Mouse (Mus musculus): ENCODE data around the gene Rerg.
A peak's percentile ranks its signal among the peaks of the same experiment; 100 is the strongest.

The Rerg gene

GRCm38 (mm10) chr6:137131794-137132193 lies 38.5 kb downstream of the Rerg start:
- DNase-seq (ENCODE audit: low spot score in 2 of 2), result no peak

- no peak for DNase-seq (ENCODE audit: low spot score in 2 of 2)
Observed at GRCm38 (mm10) chr6:137131349-137131748, 38.9 kb downstream of the Rerg start.

GRCm38 (mm10) chr6:137126861-137127260 lies 43.4 kb downstream of the Rerg start:
- DNase-seq (ENCODE audit: low spot score in 2 of 2), result no peak

GRCm38 (mm10) chr6:137126224-137126623 lies 44.1 kb downstream of the Rerg start:
- DNase-seq (ENCODE audit: low spot score in 2 of 2), result no peak

GRCm38 (mm10) chr6:137125433-137125832 lies 44.9 kb downstream of the Rerg start:
- no peak for DNase-seq (ENCODE audit: low spot score in 2 of 2)

DNA sequence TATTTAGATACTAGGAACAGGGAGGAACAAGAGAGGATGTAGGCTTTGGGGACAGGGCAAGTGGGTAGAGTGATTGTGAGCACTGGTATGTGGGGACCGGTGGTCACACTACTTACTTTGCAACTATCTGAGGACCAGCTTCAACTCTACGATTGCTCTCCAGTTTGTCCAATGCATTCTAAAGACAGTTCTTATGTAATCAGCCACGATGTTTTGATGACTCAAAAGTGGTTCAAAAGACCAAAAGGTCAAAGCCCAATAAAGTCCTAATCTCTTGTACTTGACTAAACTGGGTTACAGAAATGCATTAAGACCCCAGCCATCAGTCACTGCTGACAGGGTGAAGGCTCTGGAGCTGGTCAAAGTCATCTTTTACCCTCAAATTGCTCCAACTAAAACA lies 45.3 kb downstream of the Rerg start:
- DNase-seq (ENCODE audit: low spot score in 2 of 2), result no peak

DNA sequence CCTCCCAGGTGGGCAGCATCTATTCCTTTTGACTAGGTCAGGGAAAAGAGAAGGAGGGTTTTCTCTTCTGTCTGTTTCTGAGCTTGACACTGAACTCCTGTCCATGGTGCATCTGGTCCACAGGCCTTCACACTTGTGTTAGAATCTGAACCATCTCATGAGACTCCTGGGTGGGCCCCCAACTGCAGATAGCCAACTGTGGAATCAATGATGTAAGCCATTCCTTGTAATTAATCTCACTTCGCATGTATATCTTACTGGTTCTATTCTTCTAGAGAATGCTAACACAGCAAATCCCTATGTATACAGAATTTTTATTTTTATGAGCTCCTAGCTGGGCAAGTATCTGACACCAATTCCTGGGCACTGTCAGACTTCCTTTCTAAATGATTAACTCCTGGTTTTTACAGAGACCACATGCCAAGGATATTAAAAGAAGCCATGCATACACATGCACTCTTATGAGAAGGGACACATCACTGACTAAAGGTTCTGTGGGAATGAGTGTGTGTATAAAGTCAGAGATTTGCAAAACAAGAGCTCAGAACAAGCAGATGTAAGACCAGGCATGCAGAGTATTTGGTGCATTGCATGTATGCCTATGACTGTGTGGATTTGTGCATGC lies 53.3 kb downstream of the Rerg start:
- no peak for DNase-seq (ENCODE audit: low spot score in 2 of 2)

DNA sequence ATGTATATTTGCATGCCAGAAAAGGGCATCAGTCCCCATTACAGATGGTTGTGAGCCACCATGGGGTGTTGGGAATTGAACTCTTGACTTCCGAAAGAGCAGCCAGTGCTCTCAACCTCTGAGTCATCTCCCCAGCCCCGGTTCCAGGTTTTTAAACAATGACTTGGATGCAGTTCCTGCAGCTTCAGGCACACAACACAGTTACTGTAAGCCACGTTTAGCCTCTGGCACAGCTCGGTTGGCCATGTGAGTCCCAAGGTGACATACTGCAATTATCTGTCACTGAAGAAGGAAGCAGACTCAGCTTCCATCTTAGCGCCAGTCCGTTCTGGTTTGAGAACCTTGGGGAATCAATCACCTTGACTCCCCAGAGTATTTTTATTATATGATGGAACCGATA lies 55.4 kb downstream of the Rerg start:
- DNase-seq (ENCODE audit: low spot score in 2 of 2), result no peak

GRCm38 (mm10) chr6:137111266-137111813 lies 59.0 kb downstream of the Rerg start:
- no peak for DNase-seq (ENCODE audit: low spot score in 2 of 2)

DNA sequence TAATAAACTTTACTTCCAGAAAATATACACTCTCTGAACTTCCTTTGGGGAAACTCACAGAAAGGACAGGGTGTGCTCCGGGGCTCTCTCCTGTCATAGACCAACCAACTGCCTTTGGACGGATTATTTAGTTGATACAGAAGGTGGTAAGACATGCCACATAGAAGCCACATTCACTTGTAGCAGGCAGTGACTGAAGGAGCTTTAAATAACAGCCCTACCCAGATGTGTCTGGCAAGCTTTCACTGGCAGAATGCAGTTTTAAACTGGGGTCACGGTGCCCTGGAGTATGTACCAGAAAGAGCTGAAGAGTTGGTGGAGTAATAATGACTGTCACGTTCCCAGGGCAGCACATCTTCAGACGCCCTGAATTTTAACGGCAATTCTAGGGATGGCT lies 59.5 kb downstream of the Rerg start:
- DNase-seq (ENCODE audit: low spot score in 2 of 2), result no peak

- DNase-seq (ENCODE audit: low spot score in 2 of 2), result no peak
Observed at GRCm38 (mm10) chr6:137109811-137110777, 60.2 kb downstream of the Rerg start.

- no peak for DNase-seq (ENCODE audit: low spot score in 2 of 2)
Observed at GRCm38 (mm10) chr6:137105285-137105684, 65.0 kb downstream of the Rerg start.

- no peak for DNase-seq (ENCODE audit: low spot score in 2 of 2)
Observed at GRCm38 (mm10) chr6:137102662-137103179, 67.6 kb downstream of the Rerg start.

- DNase-seq (ENCODE audit: low spot score in 2 of 2), result no peak
Observed at GRCm38 (mm10) chr6:137101886-137102661, 68.2 kb downstream of the Rerg start.

- no peak for DNase-seq (ENCODE audit: low spot score in 2 of 2)
Observed at GRCm38 (mm10) chr6:137100259-137100658, 70.0 kb downstream of the Rerg start.

DNA sequence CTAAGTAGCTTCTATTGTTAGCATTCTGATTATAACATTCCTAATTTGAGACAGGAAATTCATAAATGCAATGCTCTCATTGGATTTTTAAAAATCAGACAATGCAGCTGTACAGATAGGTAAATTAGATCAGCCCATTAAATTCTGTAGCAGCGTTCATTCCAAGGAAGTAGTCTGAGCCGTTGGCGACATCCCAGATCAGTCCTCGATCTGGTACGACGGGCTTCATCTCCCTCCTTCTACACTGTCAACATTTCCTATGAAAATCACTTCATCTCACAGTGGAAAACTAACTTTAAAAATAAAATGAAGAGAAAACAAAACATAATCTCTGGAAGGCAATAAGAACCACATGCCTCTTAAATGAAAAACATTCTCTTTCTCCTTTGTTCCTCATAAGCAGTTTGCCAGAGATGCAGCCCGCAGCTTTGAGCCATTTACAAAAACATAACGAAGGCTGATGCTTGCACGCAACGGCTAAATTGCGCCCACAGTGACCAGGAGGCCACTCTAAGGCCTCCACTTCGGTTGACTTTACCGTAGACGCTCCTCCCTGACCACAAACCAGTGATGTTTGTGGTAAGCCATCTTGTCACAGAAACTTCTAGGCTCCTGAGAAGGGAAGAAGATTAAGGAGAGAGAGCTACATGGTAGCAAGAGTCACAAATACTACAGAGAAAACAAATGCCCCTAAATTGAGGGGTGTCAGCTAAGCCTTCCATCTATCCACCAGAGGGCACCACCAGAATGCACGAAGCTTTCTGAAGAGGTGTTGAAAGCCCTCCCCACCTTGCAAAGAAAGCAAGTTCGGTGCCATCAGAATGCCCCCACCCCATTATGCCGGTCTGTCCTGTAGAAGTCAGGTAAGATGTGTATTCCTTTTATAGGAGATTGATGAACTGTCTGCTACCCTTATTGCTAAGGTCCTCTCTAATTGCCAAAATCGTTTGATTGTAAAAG lies 71.8 kb downstream of the Rerg start:
- peak in 1 of 2 experiments; percentile 49 for DNase-seq (ENCODE audit: low spot score in 2 of 2)

DNA sequence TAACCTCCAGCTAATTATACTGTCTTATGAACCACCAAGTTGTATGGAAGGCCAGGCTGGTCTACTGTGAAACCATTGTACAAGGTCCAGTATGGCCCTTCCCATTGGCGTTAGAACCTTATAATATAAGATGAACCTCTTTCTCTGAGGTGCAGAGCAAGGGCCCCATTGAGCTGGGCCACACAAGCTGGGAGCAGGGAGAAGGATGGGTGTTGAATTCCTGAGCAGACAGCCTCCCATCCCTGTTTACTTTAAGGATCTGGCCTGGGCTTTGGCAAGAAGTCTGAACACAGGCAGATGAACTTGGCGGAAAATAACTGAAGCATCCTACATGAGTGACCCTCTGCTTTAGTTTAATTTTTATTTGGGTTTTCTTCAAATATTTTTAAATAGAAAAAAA lies 75.8 kb downstream of the Rerg start:
- no peak for DNase-seq (ENCODE audit: low spot score in 2 of 2)

DNA sequence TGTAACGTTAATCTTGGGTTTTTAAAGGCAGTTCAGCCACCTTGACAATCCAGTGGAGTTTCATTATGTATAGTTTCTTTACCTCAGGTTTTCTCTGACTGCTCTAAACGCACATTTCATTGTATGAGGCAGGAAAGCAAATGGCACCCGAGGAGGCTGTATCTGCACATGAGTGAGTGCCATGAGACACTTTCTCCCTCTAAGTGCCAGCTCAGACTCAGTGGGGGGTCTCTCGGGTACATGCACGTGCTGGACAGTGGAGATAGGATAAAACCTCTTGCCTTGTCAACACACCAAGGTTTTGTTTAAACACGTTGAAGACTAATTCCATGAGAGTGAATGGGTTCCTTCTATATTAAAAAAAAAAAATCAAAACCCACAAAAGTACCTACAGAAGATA lies 81.8 kb downstream of the Rerg start:
- DNase-seq (ENCODE audit: low spot score in 2 of 2), result no peak

- no peak for DNase-seq (ENCODE audit: low spot score in 2 of 2)
Observed at GRCm38 (mm10) chr6:137087956-137088355, 82.3 kb downstream of the Rerg start.

DNA sequence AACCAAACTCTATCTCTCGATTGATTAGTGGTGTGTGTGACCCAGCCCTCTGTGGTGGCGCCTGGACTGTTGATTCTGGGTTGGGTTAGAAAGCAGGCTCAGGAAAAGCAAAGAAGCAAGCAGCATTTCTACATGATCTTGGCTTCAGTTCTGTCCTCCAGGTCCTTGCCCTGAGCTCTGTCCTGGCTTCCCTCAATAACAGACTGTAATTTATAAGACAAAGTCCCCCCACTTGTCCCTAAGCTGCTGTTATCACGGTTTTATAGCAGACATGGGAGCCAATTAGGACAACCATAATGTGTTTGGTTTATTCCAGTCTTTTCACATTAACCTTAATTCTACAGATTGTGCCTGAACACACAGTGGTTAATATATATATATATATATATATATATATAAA lies 82.8 kb downstream of the Rerg start:
- no peak for DNase-seq (ENCODE audit: low spot score in 2 of 2)

DNA sequence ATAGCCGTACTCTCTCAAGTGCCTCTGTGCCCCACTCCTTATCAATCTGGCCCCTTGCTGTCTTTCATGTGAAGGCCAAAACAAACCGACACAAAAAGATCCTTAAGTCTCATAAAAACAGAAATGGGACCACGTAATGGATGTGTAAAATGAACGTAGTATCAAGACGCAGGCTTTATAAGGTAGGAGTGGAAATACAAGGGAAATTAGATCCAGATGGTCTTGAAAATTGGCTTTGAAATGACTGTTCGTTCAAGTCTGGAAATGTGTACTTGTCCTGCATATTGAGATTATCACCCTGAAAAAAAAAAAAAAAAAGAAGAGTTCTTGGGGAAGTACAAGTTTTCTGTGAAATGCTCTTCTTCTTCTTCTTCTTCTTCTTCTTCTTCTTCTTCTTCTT lies 90.6 kb downstream of the Rerg start:
- DNase-seq (ENCODE audit: low spot score in 2 of 2), result no peak

All from spleen, postnatal 10 days (tissue).